Mouse (Mus musculus): ENCODE data around the gene Retsat. TPM values are rescaled to one million over a fixed set of nuclear protein-coding genes. Genes with fewer than 3 reads are reported as not detected.

The Retsat gene
- polyA plus RNA-seq, 1 experiment from 2014 or later, result 20.1 TPM

DNA sequence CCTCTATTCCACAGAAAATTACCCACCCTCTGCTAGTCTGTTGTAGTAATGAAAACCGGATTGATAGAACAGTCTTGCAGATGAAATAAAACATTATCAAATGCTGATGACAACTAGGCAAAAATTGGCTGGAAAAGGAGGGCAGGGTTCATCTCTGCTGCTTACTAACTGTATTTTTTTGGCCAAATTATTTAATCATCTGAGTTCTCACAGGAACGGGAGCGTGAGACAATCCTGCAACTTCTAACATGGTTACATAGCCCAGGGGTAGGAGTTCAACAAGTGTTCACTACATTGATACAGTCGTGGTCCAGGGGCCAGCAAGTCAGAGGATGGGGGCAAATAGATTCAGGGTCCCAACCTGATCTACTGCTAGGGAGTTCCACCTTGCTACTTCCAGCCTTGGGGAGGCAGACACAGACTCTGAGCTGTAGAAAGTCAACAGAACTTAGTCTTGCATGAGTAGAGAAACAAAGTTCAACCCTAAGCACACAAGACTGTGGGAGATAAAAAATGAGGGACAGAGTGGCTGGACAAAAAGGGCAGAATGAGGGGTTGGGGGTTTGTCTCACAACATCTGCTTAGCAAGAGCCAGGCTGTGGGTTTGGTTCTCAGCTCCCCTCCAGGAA lies 14.9 kb upstream of the Retsat start:
- Histone ChIP-seq H3K27ac (ENCODE audit: low read depth, low read length) (no peak overlapping the region), H3K9ac (ENCODE audit: low read depth, low read length) (no peak overlapping the region), H3K4me1 (ENCODE audit: control insufficient read depth, insufficient read depth, low read length) (no peaks in the 10 kb centered on the region), H3K4me2 (replicated peaks; ENCODE audit: low read depth, low read length) (no peak overlapping the region), H3K9me3 (ENCODE audit: control insufficient read depth, low read length) (no peaks in the 10 kb centered on the region), H3K36me3 (ENCODE audit: control insufficient read depth, insufficient read depth, low read length) (peaks cover 14% of the 10 kb centered on the region; the same call in 1 of the 2 replicates), H3K4me3 (ENCODE audit: low read length) (no peak overlapping the region), H3K27me3 (ENCODE audit: control insufficient read depth, insufficient read depth, low read length) (no peaks in the 10 kb centered on the region)
- no peak for ATAC-seq (ENCODE audit: low FRiP score, low TSS enrichment)
- 86% methylated on average over 4 of the region's 4 CpGs for WGBS

DNA sequence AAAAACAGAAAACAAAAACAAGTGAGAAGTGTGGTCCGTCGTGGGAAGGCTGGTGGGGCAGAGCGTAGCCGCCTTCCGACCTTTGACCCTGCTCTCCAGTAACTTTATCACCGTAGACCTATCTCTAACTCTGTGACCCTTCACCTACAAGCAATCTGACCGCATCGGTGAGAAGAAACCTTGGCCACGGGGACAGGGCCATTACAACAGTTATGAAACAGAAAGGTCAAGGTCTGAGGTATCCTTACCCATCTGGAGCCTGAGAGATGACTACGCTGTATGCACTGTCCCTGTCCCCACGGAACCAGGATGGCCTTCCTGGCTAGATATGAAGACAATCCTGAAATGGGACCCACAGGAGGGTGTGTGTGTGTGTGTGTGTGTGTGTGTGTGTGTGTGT lies 14.1 kb upstream of the Retsat start:
- no peak overlapping the region for H3K4me3 ChIP-seq (ENCODE audit: low read length)
- WGBS, result 57% methylated on average over 11 of the region's 11 CpGs
- no peak for ATAC-seq (ENCODE audit: low FRiP score, low TSS enrichment)
- no peak overlapping the region for H3K4me2 ChIP-seq (replicated peaks; ENCODE audit: low read depth, low read length)
- no peaks in the 10 kb centered on the region for H3K27me3 ChIP-seq (ENCODE audit: control insufficient read depth, insufficient read depth, low read length)
- H3K4me1 ChIP-seq (ENCODE audit: control insufficient read depth, insufficient read depth, low read length), result no peaks in the 10 kb centered on the region
- no peak overlapping the region for H3K9ac ChIP-seq (ENCODE audit: low read depth, low read length)
- H3K36me3 ChIP-seq (ENCODE audit: control insufficient read depth, insufficient read depth, low read length), result peaks cover 13% of the 10 kb centered on the region; the same call in 1 of the 2 replicates
- H3K27ac ChIP-seq (ENCODE audit: low read depth, low read length), result no peak overlapping the region
- H3K9me3 ChIP-seq (ENCODE audit: control insufficient read depth, low read length), result no peaks in the 10 kb centered on the region

DNA sequence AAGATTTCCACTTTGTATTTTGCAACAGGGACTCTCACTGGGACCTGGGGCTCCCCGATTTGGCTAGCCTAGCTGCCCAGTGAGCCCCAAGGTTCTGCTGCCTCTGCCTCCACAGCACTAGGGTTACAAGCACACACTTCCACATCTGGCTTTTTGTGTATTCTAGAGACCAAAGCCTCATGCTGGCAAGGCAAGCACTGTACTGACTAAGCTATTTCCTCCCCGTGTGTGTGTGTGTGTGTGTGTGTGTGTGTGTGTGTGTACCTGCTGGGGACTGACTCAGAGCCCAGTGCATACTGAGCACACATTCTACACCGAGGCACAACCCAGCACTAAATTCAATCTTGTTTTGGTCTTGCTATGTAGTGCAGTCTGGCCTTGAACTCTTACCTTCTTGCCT lies 11.6 kb upstream of the Retsat start:
- Histone ChIP-seq H3K9me3 (ENCODE audit: control insufficient read depth, low read length) (no peaks in the 10 kb centered on the region), H3K4me1 (ENCODE audit: control insufficient read depth, insufficient read depth, low read length) (no peaks in the 10 kb centered on the region), H3K27me3 (ENCODE audit: control insufficient read depth, insufficient read depth, low read length) (no peaks in the 10 kb centered on the region), H3K4me2 (replicated peaks; ENCODE audit: low read depth, low read length) (no peak overlapping the region), H3K27ac (ENCODE audit: low read depth, low read length) (no peak overlapping the region), H3K36me3 (ENCODE audit: control insufficient read depth, insufficient read depth, low read length) (peaks cover 9% of the 10 kb centered on the region; the same call in 1 of the 2 replicates), H3K4me3 (ENCODE audit: low read length) (no peak overlapping the region), H3K9ac (ENCODE audit: low read depth, low read length) (no peak overlapping the region)
- WGBS, result 87% methylated on average over 3 of the region's 3 CpGs
- no peak for ATAC-seq (ENCODE audit: low FRiP score, low TSS enrichment)

DNA sequence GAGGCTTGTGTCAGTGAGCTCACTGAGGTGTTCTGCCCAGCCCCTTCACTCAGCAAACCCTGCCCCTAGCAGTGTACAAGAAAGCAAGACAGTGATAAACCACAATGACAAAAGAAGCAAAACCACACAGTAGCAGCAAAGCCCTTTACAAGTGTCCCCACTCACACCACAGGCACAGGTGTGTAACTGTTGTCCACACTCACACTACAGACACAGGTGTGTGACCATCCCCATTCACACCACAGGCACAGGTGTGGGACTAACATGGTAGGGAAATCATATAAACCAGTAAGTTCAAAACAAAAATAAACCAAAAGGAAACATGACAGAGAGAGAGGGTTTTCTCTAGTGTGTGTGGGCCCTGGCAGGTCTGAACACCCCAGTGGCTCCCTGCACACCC lies 10.0 kb upstream of the Retsat start:
- Histone ChIP-seq H3K27me3 (ENCODE audit: control insufficient read depth, insufficient read depth, low read length) (no peaks in the 10 kb centered on the region), H3K9ac (ENCODE audit: low read depth, low read length) (no peak overlapping the region), H3K4me3 (ENCODE audit: low read length) (no peak overlapping the region), H3K36me3 (ENCODE audit: control insufficient read depth, insufficient read depth, low read length) (peaks cover 9% of the 10 kb centered on the region; the same call in 1 of the 2 replicates), H3K9me3 (ENCODE audit: control insufficient read depth, low read length) (no peaks in the 10 kb centered on the region), H3K27ac (ENCODE audit: low read depth, low read length) (no peak overlapping the region), H3K4me2 (replicated peaks; ENCODE audit: low read depth, low read length) (no peak overlapping the region), H3K4me1 (ENCODE audit: control insufficient read depth, insufficient read depth, low read length) (no peaks in the 10 kb centered on the region)
- no peak for ATAC-seq (ENCODE audit: low FRiP score, low TSS enrichment)

DNA sequence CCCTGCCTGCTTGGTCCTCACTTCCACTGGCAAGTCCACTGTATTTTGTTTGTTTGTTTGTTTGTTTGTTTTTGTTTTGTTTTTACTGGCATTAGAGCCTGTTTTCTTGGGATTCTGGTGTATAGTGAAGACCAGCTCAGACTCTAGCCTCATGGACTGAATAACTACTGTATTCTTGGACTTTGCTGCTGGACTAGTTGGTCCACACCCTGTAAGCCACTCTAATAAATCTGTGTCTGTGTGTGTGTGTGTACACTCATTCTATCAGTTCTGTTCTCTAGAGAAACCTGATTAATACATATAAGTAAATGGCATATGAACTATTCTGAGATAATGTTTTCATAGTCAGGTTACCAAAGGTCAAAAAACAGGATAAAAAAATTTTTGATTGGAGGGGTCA lies 8.2 kb upstream of the Retsat start:
- H3K36me3 ChIP-seq (ENCODE audit: control insufficient read depth, insufficient read depth, low read length), result peaks cover 9% of the 10 kb centered on the region; the same call in 1 of the 2 replicates
- no peaks in the 10 kb centered on the region for H3K4me1 ChIP-seq (ENCODE audit: control insufficient read depth, insufficient read depth, low read length)
- no peak overlapping the region for H3K27ac ChIP-seq (ENCODE audit: low read depth, low read length)
- ATAC-seq (ENCODE audit: low FRiP score, low TSS enrichment), result no peak
- H3K9me3 ChIP-seq (ENCODE audit: control insufficient read depth, low read length), result no peaks in the 10 kb centered on the region
- H3K4me2 ChIP-seq (replicated peaks; ENCODE audit: low read depth, low read length), result no peak overlapping the region
- no peak overlapping the region for H3K9ac ChIP-seq (ENCODE audit: low read depth, low read length)
- no peaks in the 10 kb centered on the region for H3K27me3 ChIP-seq (ENCODE audit: control insufficient read depth, insufficient read depth, low read length)
- no peak overlapping the region for H3K4me3 ChIP-seq (ENCODE audit: low read length)

DNA sequence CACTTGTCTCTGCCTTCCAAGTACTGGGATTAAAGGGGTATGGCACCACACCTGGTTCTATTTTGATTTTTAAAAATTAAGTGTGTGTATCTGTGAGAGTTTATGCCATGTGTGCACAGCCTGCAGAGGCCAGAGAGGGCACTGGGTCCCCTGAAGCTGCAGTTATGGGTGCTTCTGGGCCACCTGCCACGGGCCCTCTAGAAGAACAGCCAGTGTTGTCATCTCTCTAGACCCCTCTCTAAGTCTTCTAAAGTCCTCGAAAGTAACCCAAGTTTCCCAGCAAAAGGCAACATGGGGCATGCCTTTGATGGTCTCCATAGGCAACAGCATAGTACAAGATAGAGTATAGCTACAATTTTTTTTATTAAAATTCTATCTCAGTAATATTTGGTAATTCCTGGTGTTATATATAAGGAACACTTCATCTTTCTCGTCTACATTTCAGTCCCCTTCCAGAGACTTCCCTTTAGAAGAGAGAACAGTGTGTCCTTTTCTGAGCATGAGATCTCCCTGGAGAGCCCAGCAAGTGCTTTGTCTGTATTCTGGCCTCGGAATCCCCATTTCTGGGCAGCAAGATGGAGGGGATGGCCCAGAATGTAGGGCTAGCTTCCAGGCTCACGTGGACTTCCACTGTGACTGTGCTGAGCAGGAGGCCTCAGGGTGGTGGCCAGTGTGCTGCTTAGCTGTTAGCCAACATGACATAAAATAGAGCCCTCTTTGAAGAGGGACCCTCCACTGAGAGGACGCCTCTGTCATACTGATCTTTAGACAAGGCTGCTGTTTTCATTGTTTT lies 5.1 kb upstream of the Retsat start:
- Histone ChIP-seq H3K27me3 (ENCODE audit: control insufficient read depth, insufficient read depth, low read length) (no peaks in the 10 kb centered on the region), H3K36me3 (ENCODE audit: control insufficient read depth, insufficient read depth, low read length) (no peaks in the 10 kb centered on the region), H3K27ac (ENCODE audit: low read depth, low read length) (no peak overlapping the region), H3K9me3 (ENCODE audit: control insufficient read depth, low read length) (no peaks in the 10 kb centered on the region), H3K4me1 (ENCODE audit: control insufficient read depth, insufficient read depth, low read length) (peaks cover 8% of the 10 kb centered on the region; the same call in 1 of the 2 replicates), H3K4me2 (replicated peaks; ENCODE audit: low read depth, low read length) (no peak overlapping the region), H3K4me3 (ENCODE audit: low read length) (no peak overlapping the region), H3K9ac (ENCODE audit: low read depth, low read length) (no peak overlapping the region)
- no peak for ATAC-seq (ENCODE audit: low FRiP score, low TSS enrichment)
- 78% methylated on average over 6 of the region's 6 CpGs for WGBS

DNA sequence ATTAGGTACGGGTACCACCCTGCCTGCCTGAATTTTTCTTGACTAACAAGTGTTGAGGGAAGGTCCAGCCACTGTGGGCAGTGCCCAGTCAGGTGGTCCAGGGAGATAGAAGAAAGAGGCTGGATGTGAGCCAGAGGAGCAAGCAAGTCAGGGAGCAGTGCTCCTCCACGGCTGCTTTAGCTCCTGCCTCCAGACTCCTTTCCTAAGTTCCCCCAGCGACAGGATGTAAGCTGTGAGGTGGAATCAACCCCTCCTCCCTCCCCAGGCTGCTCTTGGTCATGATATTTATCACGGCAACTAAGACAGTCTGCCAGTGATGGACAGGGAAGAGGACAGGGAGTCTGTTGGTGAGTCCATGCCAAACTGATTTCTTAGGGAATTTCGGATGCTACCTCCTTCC lies 4.4 kb upstream of the Retsat start:
- H3K9me3 ChIP-seq (ENCODE audit: control insufficient read depth, low read length), result no peaks in the 10 kb centered on the region
- H3K36me3 ChIP-seq (ENCODE audit: control insufficient read depth, insufficient read depth, low read length), result no peaks in the 10 kb centered on the region
- H3K27me3 ChIP-seq (ENCODE audit: control insufficient read depth, insufficient read depth, low read length), result no peaks in the 10 kb centered on the region
- 58% methylated on average over 5 of the region's 5 CpGs for WGBS
- no peak overlapping the region for H3K4me3 ChIP-seq (ENCODE audit: low read length)
- ATAC-seq (ENCODE audit: low FRiP score, low TSS enrichment), result no peak
- no peak overlapping the region for H3K27ac ChIP-seq (ENCODE audit: low read depth, low read length)
- no peak overlapping the region for H3K9ac ChIP-seq (ENCODE audit: low read depth, low read length)
- peaks cover 11% of the 10 kb centered on the region for H3K4me1 ChIP-seq (ENCODE audit: control insufficient read depth, insufficient read depth, low read length)
- no peak overlapping the region for H3K4me2 ChIP-seq (replicated peaks; ENCODE audit: low read depth, low read length)

DNA sequence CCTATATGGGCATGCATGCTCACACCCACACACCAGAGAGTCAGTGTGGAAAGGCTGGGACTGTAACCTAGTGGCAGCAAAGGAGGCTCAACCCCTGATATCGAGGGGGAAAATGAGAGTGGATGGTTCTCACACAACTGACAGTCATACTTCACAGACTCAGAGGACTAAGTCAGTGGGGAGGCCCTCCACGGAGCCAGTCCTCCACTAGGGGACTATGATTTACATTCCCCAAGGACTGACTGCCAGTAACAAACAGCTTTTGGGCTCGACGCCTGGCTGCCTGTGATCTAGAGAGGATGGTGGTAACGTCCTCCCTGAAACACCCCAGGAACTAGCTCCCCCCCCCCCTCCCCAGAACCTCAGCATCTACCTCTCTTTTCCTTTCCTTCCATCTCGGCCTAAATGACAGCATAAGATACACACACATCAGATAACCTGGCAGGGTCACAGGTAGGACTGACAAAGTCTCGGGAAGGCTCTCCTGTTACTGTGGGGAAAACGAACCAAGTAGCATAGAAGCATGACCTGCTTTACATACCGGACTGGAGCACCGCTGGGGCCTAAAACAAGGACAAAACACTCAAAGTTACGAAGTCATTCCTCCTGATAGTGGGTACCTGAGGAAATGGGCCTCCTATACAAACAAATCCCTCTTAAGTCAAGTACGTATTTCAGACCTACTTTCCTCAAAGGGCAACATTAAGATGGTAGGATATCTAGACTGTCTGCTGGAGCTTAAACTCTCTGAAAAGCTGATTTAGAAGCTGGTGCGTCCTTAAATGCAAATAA lies 996 bp upstream of the Retsat start:
- Histone ChIP-seq H3K4me1 (ENCODE audit: control insufficient read depth, insufficient read depth, low read length) (peaks cover 17% of the 10 kb centered on the region), H3K9ac (ENCODE audit: low read depth, low read length) (peak overlapping the region; percentile 64), H3K4me2 (replicated peaks; ENCODE audit: low read depth, low read length) (peak overlapping the region; percentile 64), H3K36me3 (ENCODE audit: control insufficient read depth, insufficient read depth, low read length) (no peaks in the 10 kb centered on the region), H3K27me3 (ENCODE audit: control insufficient read depth, insufficient read depth, low read length) (no peaks in the 10 kb centered on the region), H3K27ac (ENCODE audit: low read depth, low read length) (no peak overlapping the region), H3K9me3 (ENCODE audit: control insufficient read depth, low read length) (no peaks in the 10 kb centered on the region), H3K4me3 (ENCODE audit: low read length) (peak overlapping the region; percentile 70)
- WGBS, result 37% methylated on average over 13 of the region's 13 CpGs
- no peak for ATAC-seq (ENCODE audit: low FRiP score, low TSS enrichment)

Measured in kidney, embryonic 14.5 days (tissue).